Mouse (Mus musculus) testis, adult 2 months (tissue): ENCODE data around the gene Bcl2l11. TPM values are rescaled to one million over a fixed set of nuclear protein-coding genes. Genes with fewer than 3 reads are reported as not detected.

Experiments
- H3K27ac ChIP-seq: fragments of 200-500 bp; 2 replicates; pipeline ENCODE4 v1.5.1; 2012; ENCODE audit warnings: low read depth, low read length; ENCODE audit not compliant: control insufficient read depth, insufficient read depth
- H3K27me3 ChIP-seq: fragments of 200-500 bp; 2 replicates; pipeline ENCODE4 v1.6.1; 2012; ENCODE audit warnings: mild to moderate bottlenecking, low read length, moderate library complexity; ENCODE audit not compliant: control insufficient read depth, insufficient read depth
- H3K36me3 ChIP-seq: fragments of 200-500 bp; 2 replicates; pipeline ENCODE4 v1.6.1; 2012; ENCODE audit warnings: mild to moderate bottlenecking, low read length; ENCODE audit not compliant: control insufficient read depth, insufficient read depth
- H3K4me1 ChIP-seq: fragments of 200-500 bp; 2 replicates; pipeline ENCODE4 v1.6.1; 2012; ENCODE audit warnings: low read length; ENCODE audit not compliant: control insufficient read depth, insufficient read depth
- H3K4me3 ChIP-seq: fragments of 200-500 bp; 2 replicates; pipeline ENCODE4 v1.5.1; 2012; ENCODE audit warnings: low read depth, mild to moderate bottlenecking, low read length, moderate library complexity, mixed read lengths; ENCODE audit not compliant: control insufficient read depth
- CTCF ChIP-seq: fragments of 200-500 bp; IDR thresholded peaks from 2 replicates; pipeline ENCODE4 v1.5.1; 2012; ENCODE audit warnings: low read depth, mild to moderate bottlenecking, inconsistent platforms, low read length, moderate library complexity; ENCODE audit not compliant: control insufficient read depth, insufficient read depth, insufficient replicate concordance
- POLR2A ChIP-seq: fragments of 200-500 bp; IDR thresholded peaks from 2 replicates; pipeline ENCODE4 v1.6.1; 2012; ENCODE audit warnings: low read depth, mild to moderate bottlenecking, inconsistent platforms, low read length, moderate library complexity; ENCODE audit not compliant: control insufficient read depth
- polyA plus RNA-seq: library from polyadenylated mRNA; depleted of rRNA; stranded (reverse); fragments of >200 nt; gene quantifications from 2 replicates; pipeline ENCODE4 v1.2.3, GENCODE M21; 2012

The Bcl2l11 gene
- polyA plus RNA-seq, 1 experiment = 63.3 TPM

- Histone ChIP-seq H3K4me3 (no peak overlapping the region), H3K36me3 (no peaks in the 10 kb centered on the region)
Measured at GRCm38 (mm10) chr2:128169972-128170371, 44.1 kb downstream of the Bcl2l11 start.

GRCm38 (mm10) chr2:128170614-128171013, 44.8 kb downstream of the Bcl2l11 start:
- H3K4me3 ChIP-seq = no peak overlapping the region
- no peaks in the 10 kb centered on the region for H3K27me3 ChIP-seq
- H3K4me1 ChIP-seq = peaks cover 5% of the 10 kb centered on the region; the same call in 1 of the 2 replicates
- H3K27ac ChIP-seq = no peak overlapping the region
- TF ChIP-seq CTCF = no peak
- no peak for TF ChIP-seq POLR2A
- H3K36me3 ChIP-seq = no peaks in the 10 kb centered on the region

More at GRCm38 (mm10) chr2:128169972-128170371, 44.1 kb downstream of the Bcl2l11 start:
- TF ChIP-seq CTCF (no peak), POLR2A (no peak)
- Histone ChIP-seq H3K27me3 (no peaks in the 10 kb centered on the region), H3K27ac (no peak overlapping the region), H3K4me1 (peaks cover 5% of the 10 kb centered on the region; the same call in 1 of the 2 replicates)

GRCm38 (mm10) chr2:128172266-128172665, 46.4 kb downstream of the Bcl2l11 start:
- Histone ChIP-seq H3K27ac (no peak overlapping the region), H3K36me3 (no peaks in the 10 kb centered on the region), H3K4me1 (peaks cover 11% of the 10 kb centered on the region), H3K27me3 (no peaks in the 10 kb centered on the region), H3K4me3 (no peak overlapping the region)
- TF ChIP-seq POLR2A = no peak
- TF ChIP-seq CTCF = no peak

- peaks cover 17% of the 10 kb centered on the region for H3K4me1 ChIP-seq
- no peaks in the 10 kb centered on the region for H3K27me3 ChIP-seq
- H3K4me3 ChIP-seq = no peak overlapping the region
- no peak overlapping the region for H3K27ac ChIP-seq
- no peak for TF ChIP-seq POLR2A
- TF ChIP-seq CTCF = no peak
- no peaks in the 10 kb centered on the region for H3K36me3 ChIP-seq
Measured at GRCm38 (mm10) chr2:128174176-128174575, 48.3 kb downstream of the Bcl2l11 start.

GRCm38 (mm10) chr2:128174604-128175342, 48.9 kb downstream of the Bcl2l11 start:
- TF ChIP-seq CTCF (no peak), POLR2A (no peak)
- H3K4me1 ChIP-seq = peaks cover 18% of the 10 kb centered on the region
- no peak overlapping the region for H3K27ac ChIP-seq
- no peak overlapping the region for H3K4me3 ChIP-seq
- no peaks in the 10 kb centered on the region for H3K36me3 ChIP-seq
- no peaks in the 10 kb centered on the region for H3K27me3 ChIP-seq

GRCm38 (mm10) chr2:128175625-128176024, 49.8 kb downstream of the Bcl2l11 start:
- Histone ChIP-seq H3K27ac (no peak overlapping the region), H3K36me3 (no peaks in the 10 kb centered on the region), H3K27me3 (no peaks in the 10 kb centered on the region), H3K4me3 (no peak overlapping the region), H3K4me1 (peaks cover 24% of the 10 kb centered on the region)
- TF ChIP-seq CTCF (no peak), POLR2A (no peak)

- no peaks in the 10 kb centered on the region for H3K36me3 ChIP-seq
- TF ChIP-seq CTCF = no peak
- TF ChIP-seq POLR2A = no peak
- peaks cover 24% of the 10 kb centered on the region for H3K4me1 ChIP-seq
- no peak overlapping the region for H3K27ac ChIP-seq
- no peaks in the 10 kb centered on the region for H3K27me3 ChIP-seq
- no peak overlapping the region for H3K4me3 ChIP-seq
Measured at GRCm38 (mm10) chr2:128176391-128177044, 50.7 kb downstream of the Bcl2l11 start.
